Mouse (Mus musculus): Measurements from ENCODE around the gene Slc43a2.

- TF ChIP-seq CTCF (IDR thresholded peaks at IDR 0.05; ENCODE audit: low read depth, low read length) (no peak), POLR2A (IDR thresholded peaks at IDR 0.05; ENCODE audit: borderline replicate concordance, low read depth, low read length) (no peak)
These were observed 91.3 kb downstream of the Slc43a2 start for GRCm38 (mm10) chr11:75622588-75623329.

Data from bone marrow macrophage, adult 2 months (primary cell).